ENCODE assay signal across 19 mouse cellular contexts in genomic region chr12:49732351-49732750, GRCm38 (mm10).
A peak's percentile ranks its signal among the peaks of the same experiment; 100 is the strongest.
DNase-seq lines count a peak whose midpoint lies in the region; ATAC-seq and TF ChIP-seq lines count a peak whose summit lies in the region.
"Had no signal": no experiment of that assay in that cellular context is flagged by ENCODE, and none has a peak within 500 bp of the region (broad histone marks: within the 10 kb centered on the region; RNA-seq: fewer than 3 reads in every experiment).

No protein-coding gene starts in this region.

- intact Hi-C loops in left cerebral cortex, postnatal 25 days (cut with DNase I): no loop called here

- H3K4me2 ChIP-seq in midbrain, embryonic 11.5 days: no peak overlapping the region
- no peak overlapping the region for H3K4me2 ChIP-seq in midbrain, embryonic 14.5 days (ENCODE audit: low read length)
- H3K4me2 ChIP-seq: embryonic facial prominence, embryonic 13.5 days; heart, embryonic 11.5 days; heart, embryonic 15.5 days; hindbrain, embryonic 14.5 days had no signal

- no peak for TF ChIP-seq CTCF in layer of hippocampus, adult 2 months (conservative IDR thresholded peaks at IDR 0.05)

- no peak overlapping the region for H3K27ac ChIP-seq in midbrain, embryonic 11.5 days (ENCODE audit: low read depth, low read length)
- no peak overlapping the region for H3K27ac ChIP-seq in midbrain, embryonic 14.5 days (replicated peaks; ENCODE audit: low read depth, low read length)
- H3K27ac ChIP-seq in layer of hippocampus, adult 2 months: peak overlapping the region; percentile 80
- H3K27ac ChIP-seq: embryonic facial prominence, embryonic 13.5 days; heart, embryonic 15.5 days; hindbrain, embryonic 10.5 days; hindbrain, embryonic 14.5 days had no signal

- no peaks in the 10 kb centered on the region for H3K9me3 ChIP-seq in midbrain, embryonic 11.5 days (ENCODE audit: control insufficient read depth, low read length)
- no peaks in the 10 kb centered on the region for H3K9me3 ChIP-seq in midbrain, embryonic 14.5 days (ENCODE audit: control insufficient read depth, low read length)
- H3K9me3 ChIP-seq: embryonic facial prominence, embryonic 13.5 days; heart, embryonic 15.5 days; hindbrain, embryonic 10.5 days had no signal

- DNase-seq in midbrain, embryonic 11.5 days (ENCODE audit: low spot score, missing footprints): no peak
- DNase-seq in midbrain, embryonic 14.5 days: no peak
- DNase-seq in layer of hippocampus, adult 2 months (ENCODE audit: low spot score in 2 of 2): peak; percentile 64 to 68
- DNase-seq in layer of hippocampus, adult 9-11 months: peak; percentile 63
- DNase-seq in left cerebral cortex, postnatal 25 days (ENCODE audit: low spot score in 2 of 2): no peak
- no peak for DNase-seq in cerebellum, postnatal 25 days
- DNase-seq: adrenal gland, adult 2 months; adrenal gland, postnatal 25 days; cerebellum, adult 11-12 months; cerebellum, adult 9-10 months; cerebellum, postnatal 36 days; gastrocnemius, postnatal 10 days; heart, adult 18-20 months had no signal

- H3K9ac ChIP-seq in midbrain, embryonic 11.5 days (ENCODE audit: low read length): no peak overlapping the region
- no peak overlapping the region for H3K9ac ChIP-seq in midbrain, embryonic 14.5 days (replicated peaks; ENCODE audit: low read length)
- H3K9ac ChIP-seq: embryonic facial prominence, embryonic 13.5 days; heart, embryonic 15.5 days; hindbrain, embryonic 14.5 days had no signal

- H3K4me3 ChIP-seq in midbrain, embryonic 11.5 days (ENCODE audit: low read depth, low read length): no peak overlapping the region
- H3K4me3 ChIP-seq in midbrain, embryonic 14.5 days (replicated peaks; ENCODE audit: low read depth, low read length): no peak overlapping the region
- no peak overlapping the region for H3K4me3 ChIP-seq in layer of hippocampus, adult 2 months
- H3K4me3 ChIP-seq: embryonic facial prominence, embryonic 13.5 days; heart, embryonic 15.5 days; hindbrain, embryonic 10.5 days had no signal

- H3K4me1 ChIP-seq in midbrain, embryonic 11.5 days (ENCODE audit: control insufficient read depth, insufficient read depth, low read length): no peaks in the 10 kb centered on the region
- H3K4me1 ChIP-seq in midbrain, embryonic 14.5 days (ENCODE audit: control insufficient read depth, insufficient read depth, low read length): no peaks in the 10 kb centered on the region
- H3K4me1 ChIP-seq: embryonic facial prominence, embryonic 13.5 days; heart, embryonic 15.5 days; hindbrain, embryonic 10.5 days had no signal

- no peaks in the 10 kb centered on the region for H3K36me3 ChIP-seq in midbrain, embryonic 11.5 days (ENCODE audit: control insufficient read depth, insufficient read depth, low read length)
- no peaks in the 10 kb centered on the region for H3K36me3 ChIP-seq in midbrain, embryonic 14.5 days (ENCODE audit: control insufficient read depth, insufficient read depth, low read length)
- H3K36me3 ChIP-seq: embryonic facial prominence, embryonic 13.5 days; heart, embryonic 15.5 days; hindbrain, embryonic 10.5 days had no signal

- peak; percentile 66 for ATAC-seq in midbrain, embryonic 11.5 days (ENCODE audit: low FRiP score)
- no peak for ATAC-seq in midbrain, embryonic 14.5 days (ENCODE audit: low FRiP score, low TSS enrichment)
- ATAC-seq: forebrain, embryonic 14.5 days had no signal

- no peaks in the 10 kb centered on the region for H3K27me3 ChIP-seq in midbrain, embryonic 11.5 days (ENCODE audit: control insufficient read depth, insufficient read depth, low read length)
- H3K27me3 ChIP-seq in midbrain, embryonic 14.5 days (ENCODE audit: control insufficient read depth, insufficient read depth, low read length): no peaks in the 10 kb centered on the region
- H3K27me3 ChIP-seq: embryonic facial prominence, embryonic 13.5 days; heart, embryonic 15.5 days had no signal

Comparison
In these comparisons a context has a peak if more than half of its experiments do, and no peak if none do; other contexts are left out.
1. DNase-seq: peak in layer of hippocampus, adult 2 months (2 of 2) and layer of hippocampus, adult 9-11 months (single experiment); none in midbrain, embryonic 11.5 days (single experiment), midbrain, embryonic 14.5 days (single experiment), left cerebral cortex, postnatal 25 days (0 of 2) and cerebellum, postnatal 25 days (0 of 2).